Mouse (Mus musculus): ENCODE data around the gene Fyn. TPM values are rescaled to one million over a fixed set of nuclear protein-coding genes. Genes with fewer than 3 reads are reported as not detected.

The Fyn gene
- polyA plus RNA-seq, 1 experiment from 2014 or later = 105 TPM

- Histone ChIP-seq H3K27ac (no peak overlapping the region), H3K27me3 (ENCODE audit: control insufficient read depth, insufficient read depth, low read length) (no peaks in the 10 kb centered on the region), H3K9ac (no peak overlapping the region), H3K36me3 (replicated peaks; ENCODE audit: control insufficient read depth, insufficient read depth) (no peaks in the 10 kb centered on the region), H3K4me1 (replicated peaks; ENCODE audit: control insufficient read depth, insufficient read depth, low read length) (peaks cover 20% of the 10 kb centered on the region), H3K9me3 (ENCODE audit: control insufficient read depth, low read length) (no peaks in the 10 kb centered on the region), H3K4me3 (replicated peaks; ENCODE audit: low read length) (no peak overlapping the region), H3K4me2 (replicated peaks) (no peak overlapping the region)
- WGBS = 94% methylated on average over 1 of the region's 1 CpGs
- ATAC-seq (ENCODE audit: low FRiP score) = no peak
- no peak for DNase-seq (ENCODE audit: low spot score)
Observed at GRCm38 (mm10) chr10:39414068-39414467, 45.4 kb downstream of the Fyn start.

GRCm38 (mm10) chr10:39415586-39415985 lies 46.9 kb downstream of the Fyn start:
- ATAC-seq (ENCODE audit: low FRiP score) = no peak
- Histone ChIP-seq H3K4me3 (replicated peaks; ENCODE audit: low read length) (no peak overlapping the region), H3K9ac (no peak overlapping the region), H3K4me2 (replicated peaks) (no peak overlapping the region), H3K36me3 (replicated peaks; ENCODE audit: control insufficient read depth, insufficient read depth) (no peaks in the 10 kb centered on the region), H3K27ac (no peak overlapping the region), H3K4me1 (replicated peaks; ENCODE audit: control insufficient read depth, insufficient read depth, low read length) (peaks cover 29% of the 10 kb centered on the region), H3K9me3 (ENCODE audit: control insufficient read depth, low read length) (no peaks in the 10 kb centered on the region), H3K27me3 (ENCODE audit: control insufficient read depth, insufficient read depth, low read length) (no peaks in the 10 kb centered on the region)
- WGBS = 58% methylated on average over 2 of the region's 2 CpGs
- no peak for DNase-seq (ENCODE audit: low spot score)

- Histone ChIP-seq H3K36me3 (replicated peaks; ENCODE audit: control insufficient read depth, insufficient read depth) (no peaks in the 10 kb centered on the region), H3K9ac (no peak overlapping the region), H3K4me1 (replicated peaks; ENCODE audit: control insufficient read depth, insufficient read depth, low read length) (peaks cover 49% of the 10 kb centered on the region), H3K27ac (peak overlapping the region; percentile 43; the same call in 1 of the 2 replicates), H3K4me3 (replicated peaks; ENCODE audit: low read length) (no peak overlapping the region), H3K4me2 (replicated peaks) (no peak overlapping the region), H3K9me3 (ENCODE audit: control insufficient read depth, low read length) (no peaks in the 10 kb centered on the region), H3K27me3 (ENCODE audit: control insufficient read depth, insufficient read depth, low read length) (no peaks in the 10 kb centered on the region)
- WGBS = 61% methylated on average over 5 of the region's 5 CpGs
- ATAC-seq (ENCODE audit: low FRiP score) (no peak), DNase-seq (ENCODE audit: low spot score) (peak; percentile 49)
Observed at GRCm38 (mm10) chr10:39417611-39418010, 49.0 kb downstream of the Fyn start.

DNA sequence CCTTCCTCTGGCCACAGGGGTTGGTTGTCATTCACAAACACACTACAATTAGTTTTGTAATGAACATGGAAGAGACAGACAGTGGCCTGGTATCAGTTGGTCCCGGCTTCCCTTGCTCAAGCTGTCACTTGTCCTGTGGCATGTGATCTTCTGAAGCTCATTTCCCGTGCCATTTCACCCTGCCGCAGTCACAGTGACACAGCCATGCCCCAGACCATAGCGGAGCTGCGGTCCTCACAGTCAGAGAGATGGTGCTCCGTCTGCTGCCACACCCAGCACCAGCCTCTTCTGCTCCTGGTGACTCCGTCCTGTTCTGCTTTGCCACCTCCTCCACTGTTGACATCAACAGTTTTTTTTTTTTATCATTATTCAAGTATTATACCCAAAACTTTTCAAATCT lies 49.7 kb downstream of the Fyn start:
- Histone ChIP-seq H3K9ac (no peak overlapping the region), H3K4me1 (replicated peaks; ENCODE audit: control insufficient read depth, insufficient read depth, low read length) (peaks cover 53% of the 10 kb centered on the region), H3K27ac (no peak overlapping the region), H3K9me3 (ENCODE audit: control insufficient read depth, low read length) (no peaks in the 10 kb centered on the region), H3K4me2 (replicated peaks) (no peak overlapping the region), H3K4me3 (replicated peaks; ENCODE audit: low read length) (no peak overlapping the region), H3K36me3 (replicated peaks; ENCODE audit: control insufficient read depth, insufficient read depth) (no peaks in the 10 kb centered on the region), H3K27me3 (ENCODE audit: control insufficient read depth, insufficient read depth, low read length) (no peaks in the 10 kb centered on the region)
- ATAC-seq (ENCODE audit: low FRiP score) = no peak
- 85% methylated on average over 7 of the region's 7 CpGs for WGBS
- no peak for DNase-seq (ENCODE audit: low spot score)

DNA sequence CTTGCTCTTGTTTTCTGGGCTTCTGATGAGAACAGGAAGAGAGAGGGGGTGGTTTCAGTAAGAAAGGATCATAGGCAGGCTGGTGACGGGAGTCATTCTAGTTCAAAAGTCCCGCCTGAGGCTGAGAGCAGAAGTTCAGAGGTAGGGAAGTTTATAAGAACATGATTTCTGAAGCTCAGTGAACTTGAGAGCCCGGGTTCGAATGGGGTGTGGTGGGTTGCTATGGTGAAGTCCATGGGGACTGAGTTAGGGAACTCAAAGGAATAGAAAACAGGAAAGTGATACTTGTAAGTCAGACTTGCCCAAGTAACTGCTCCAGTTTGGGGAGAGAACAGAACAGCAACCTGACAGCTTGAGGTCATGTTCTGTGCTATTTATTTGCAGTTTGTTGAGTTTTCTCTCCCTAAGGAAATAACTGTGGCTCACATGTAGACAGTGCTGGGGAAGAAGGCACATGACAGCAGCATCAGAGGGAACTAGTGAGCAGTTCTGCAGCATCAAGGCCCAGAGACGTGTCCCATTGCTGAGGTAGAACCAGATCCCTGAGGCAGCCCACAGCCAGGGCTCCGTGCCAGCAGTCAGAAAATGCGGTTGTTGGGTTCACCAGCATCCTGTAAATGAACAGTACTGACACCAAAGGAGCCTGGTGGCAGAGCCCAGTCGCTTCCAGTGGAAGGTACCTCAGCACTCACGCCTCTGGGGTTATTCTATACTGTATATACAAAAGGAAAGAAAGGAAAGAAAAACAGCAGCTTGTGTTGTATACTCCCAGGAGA lies 52.4 kb downstream of the Fyn start:
- Histone ChIP-seq H3K4me3 (replicated peaks; ENCODE audit: low read length) (no peak overlapping the region), H3K27ac (peak overlapping the region; percentile 15; the same call in 1 of the 2 replicates), H3K4me2 (replicated peaks) (no peak overlapping the region), H3K9ac (no peak overlapping the region), H3K36me3 (replicated peaks; ENCODE audit: control insufficient read depth, insufficient read depth) (no peaks in the 10 kb centered on the region), H3K4me1 (replicated peaks; ENCODE audit: control insufficient read depth, insufficient read depth, low read length) (peaks cover 51% of the 10 kb centered on the region), H3K27me3 (ENCODE audit: control insufficient read depth, insufficient read depth, low read length) (no peaks in the 10 kb centered on the region), H3K9me3 (ENCODE audit: control insufficient read depth, low read length) (no peaks in the 10 kb centered on the region)
- ATAC-seq (ENCODE audit: low FRiP score) = no peak
- no peak for DNase-seq (ENCODE audit: low spot score)
- WGBS = 58% methylated on average over 9 of the region's 9 CpGs

- ATAC-seq (ENCODE audit: low FRiP score) (no peak), DNase-seq (ENCODE audit: low spot score) (no peak)
- peaks cover 47% of the 10 kb centered on the region for H3K4me1 ChIP-seq (replicated peaks; ENCODE audit: control insufficient read depth, insufficient read depth, low read length)
- WGBS = 78% methylated on average over 9 of the region's 9 CpGs
- H3K4me2 ChIP-seq (replicated peaks) = no peak overlapping the region
- H3K9ac ChIP-seq = no peak overlapping the region
- no peaks in the 10 kb centered on the region for H3K27me3 ChIP-seq (ENCODE audit: control insufficient read depth, insufficient read depth, low read length)
- H3K9me3 ChIP-seq (ENCODE audit: control insufficient read depth, low read length) = no peaks in the 10 kb centered on the region
- no peak overlapping the region for H3K4me3 ChIP-seq (replicated peaks; ENCODE audit: low read length)
- peak overlapping the region; percentile 15 for H3K27ac ChIP-seq
- no peaks in the 10 kb centered on the region for H3K36me3 ChIP-seq (replicated peaks; ENCODE audit: control insufficient read depth, insufficient read depth)
Observed at GRCm38 (mm10) chr10:39421772-39422171, 53.1 kb downstream of the Fyn start.

- Histone ChIP-seq H3K9ac (no peak overlapping the region), H3K27me3 (ENCODE audit: control insufficient read depth, insufficient read depth, low read length) (no peaks in the 10 kb centered on the region), H3K4me2 (replicated peaks) (no peak overlapping the region), H3K36me3 (replicated peaks; ENCODE audit: control insufficient read depth, insufficient read depth) (no peaks in the 10 kb centered on the region), H3K4me1 (replicated peaks; ENCODE audit: control insufficient read depth, insufficient read depth, low read length) (peaks cover 49% of the 10 kb centered on the region), H3K9me3 (ENCODE audit: control insufficient read depth, low read length) (no peaks in the 10 kb centered on the region), H3K4me3 (replicated peaks; ENCODE audit: low read length) (no peak overlapping the region), H3K27ac (no peak overlapping the region)
- DNase-seq (ENCODE audit: low spot score) (no peak), ATAC-seq (ENCODE audit: low FRiP score) (no peak)
- WGBS = 88% methylated on average over 3 of the region's 3 CpGs
Observed at GRCm38 (mm10) chr10:39424643-39425042, 56.0 kb downstream of the Fyn start.

GRCm38 (mm10) chr10:39426033-39426432 lies 57.4 kb downstream of the Fyn start:
- H3K4me1 ChIP-seq (replicated peaks; ENCODE audit: control insufficient read depth, insufficient read depth, low read length) = peaks cover 45% of the 10 kb centered on the region
- no peak overlapping the region for H3K27ac ChIP-seq
- H3K27me3 ChIP-seq (ENCODE audit: control insufficient read depth, insufficient read depth, low read length) = no peaks in the 10 kb centered on the region
- H3K4me3 ChIP-seq (replicated peaks; ENCODE audit: low read length) = no peak overlapping the region
- H3K36me3 ChIP-seq (replicated peaks; ENCODE audit: control insufficient read depth, insufficient read depth) = no peaks in the 10 kb centered on the region
- no peak overlapping the region for H3K9ac ChIP-seq
- DNase-seq (ENCODE audit: low spot score) (no peak), ATAC-seq (ENCODE audit: low FRiP score) (no peak)
- H3K9me3 ChIP-seq (ENCODE audit: control insufficient read depth, low read length) = no peaks in the 10 kb centered on the region
- 70% methylated on average over 3 of the region's 3 CpGs for WGBS
- no peak overlapping the region for H3K4me2 ChIP-seq (replicated peaks)

DNA sequence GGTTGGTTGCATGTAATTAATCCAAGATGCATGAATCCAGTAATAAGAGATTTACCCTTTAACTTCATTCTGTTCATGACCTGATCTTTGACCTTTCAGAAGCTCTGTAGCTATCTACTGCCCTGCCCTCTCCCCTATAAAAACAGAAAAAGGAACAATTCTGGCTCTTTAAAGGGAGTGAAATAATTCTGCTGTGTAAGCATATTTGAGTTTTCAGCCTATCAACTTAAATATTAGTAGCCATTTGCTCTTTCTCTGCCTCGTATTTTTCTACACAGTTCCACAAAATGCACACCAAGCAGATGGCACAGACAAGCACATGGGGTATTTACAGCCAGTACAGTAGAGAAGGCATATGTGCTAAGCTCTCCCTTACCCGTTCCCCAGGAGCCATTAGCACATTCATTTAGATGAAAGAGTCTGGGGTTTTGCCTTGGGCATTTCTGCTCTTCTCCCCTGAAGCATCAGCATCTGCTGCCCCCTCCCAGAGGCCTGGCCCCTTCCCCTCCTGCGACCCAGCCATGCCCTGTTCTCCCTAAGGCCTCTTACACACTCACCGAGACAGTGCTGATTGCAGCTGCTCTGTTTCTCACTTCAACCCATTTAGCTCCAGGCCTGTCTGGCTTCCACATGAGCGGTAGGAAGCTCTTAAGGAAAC lies 58.3 kb downstream of the Fyn start:
- Histone ChIP-seq H3K4me1 (replicated peaks; ENCODE audit: control insufficient read depth, insufficient read depth, low read length) (peaks cover 36% of the 10 kb centered on the region), H3K9ac (no peak overlapping the region), H3K36me3 (replicated peaks; ENCODE audit: control insufficient read depth, insufficient read depth) (no peaks in the 10 kb centered on the region), H3K27me3 (ENCODE audit: control insufficient read depth, insufficient read depth, low read length) (no peaks in the 10 kb centered on the region), H3K4me2 (replicated peaks) (no peak overlapping the region), H3K27ac (peak overlapping the region; percentile 56), H3K4me3 (replicated peaks; ENCODE audit: low read length) (no peak overlapping the region), H3K9me3 (ENCODE audit: control insufficient read depth, low read length) (no peaks in the 10 kb centered on the region)
- 26% methylated on average over 5 of the region's 5 CpGs for WGBS
- ATAC-seq (ENCODE audit: low FRiP score) = peak; percentile 73
- DNase-seq (ENCODE audit: low spot score) = no peak

Measured in hindbrain, embryonic 14.5 days (tissue).